Mouse (Mus musculus) midbrain, embryonic 14.5 days (tissue): ENCODE results near the gene Rexo2. TPM values are rescaled to one million over a fixed set of nuclear protein-coding genes. Genes with fewer than 3 reads are reported as not detected.

Experiments used
- ATAC-seq: fragments of 200-750 bp; cut with Nextera tagmentation; 2 replicates; pipeline ENCODE4 v1.8.0; 2017; ENCODE audit warnings: moderate number of reproducible peaks, moderate library complexity; ENCODE audit not compliant: low FRiP score, low TSS enrichment
- DNase-seq: peaks from one replicate; pipeline ENCODE4 v3.0.0-alpha.2; 2015
- H3K27ac ChIP-seq: fragments of 300-500 bp; sonication (generic); replicated peaks from 2 replicates; pipeline ENCODE4 v1.5.1; 2014; ENCODE audit warnings: mild to moderate bottlenecking, low read depth, low read length, moderate library complexity
- H3K27me3 ChIP-seq: fragments of 300-500 bp; sonication (generic); 2 replicates; pipeline ENCODE4 v1.6.1; 2014; ENCODE audit warnings: low read length, control low read depth, mixed read lengths; ENCODE audit not compliant: control insufficient read depth, insufficient read depth
- H3K36me3 ChIP-seq: fragments of 300-500 bp; sonication (generic); 2 replicates; pipeline ENCODE4 v1.6.1; 2014; ENCODE audit warnings: low read length, control low read depth; ENCODE audit not compliant: control insufficient read depth, insufficient read depth
- H3K4me1 ChIP-seq: fragments of 300-500 bp; sonication (generic); 2 replicates; pipeline ENCODE4 v1.6.1; 2014; ENCODE audit warnings: mild to moderate bottlenecking, antibody characterized with exemption, low read length, control low read depth; ENCODE audit not compliant: control insufficient read depth, insufficient read depth
- H3K4me2 ChIP-seq: fragments of 300-500 bp; sonication (generic); 2 replicates; pipeline ENCODE4 v1.6.1; 2014; ENCODE audit warnings: mild to moderate bottlenecking, low read length, moderate library complexity
- H3K4me3 ChIP-seq: fragments of 300-500 bp; sonication (generic); replicated peaks from 2 replicates; pipeline ENCODE4 v1.5.1; 2014; ENCODE audit warnings: low read depth, low read length
- H3K9ac ChIP-seq: fragments of 300-500 bp; sonication (generic); replicated peaks from 2 replicates; pipeline ENCODE4 v1.6.1; 2014; ENCODE audit warnings: mild to moderate bottlenecking, low read length, moderate library complexity
- H3K9me3 ChIP-seq: fragments of 300-500 bp; sonication (generic); 2 replicates; pipeline ENCODE4 v1.6.1; 2016; ENCODE audit warnings: low read length, control low read depth, mixed read lengths; ENCODE audit not compliant: control insufficient read depth
- WGBS: fragments of 180-500 bp; shearing (Covaris S2); extraction: QIAGEN DNeasy Blood & Tissue Kit; methylation state at CpG from one replicate; pipeline ENCODE4 v1.1.7; 2014; 5-methylcytosine and 5-hydroxymethylcytosine counted together
- polyA plus RNA-seq: library from polyadenylated mRNA; unstranded; fragments of >200 nt; fragmentation: Nextera tagmentation; extraction: Ambion mirVana; gene quantifications from 2 replicates; pipeline ENCODE4 v1.2.1, GENCODE M21; 2014

Gene Rexo2
- polyA plus RNA-seq, 1 experiment from 2014 or later, result 70.9 TPM

DNA sequence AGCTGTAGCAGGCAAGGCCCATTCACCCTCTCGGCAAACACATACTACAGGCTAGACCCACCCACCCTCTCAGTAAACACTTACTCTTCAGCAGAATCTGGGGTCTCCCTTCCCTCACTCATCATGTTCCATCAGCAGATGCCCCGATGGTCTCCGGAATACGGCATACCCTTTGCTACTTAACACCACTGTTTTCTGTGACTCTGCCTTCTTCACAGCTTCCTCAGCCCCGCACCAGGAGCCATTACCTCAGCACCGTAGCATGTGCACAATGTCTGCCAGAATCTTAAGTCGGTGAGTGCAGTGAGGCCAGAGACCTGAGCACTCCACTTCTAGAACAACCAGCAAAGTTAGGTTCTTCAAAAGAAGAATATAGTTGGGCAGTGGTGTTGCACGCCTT, 19.7 kb downstream of the Rexo2 start:
- ATAC-seq (no peak), DNase-seq (no peak)
- Histone ChIP-seq H3K9ac (no peak overlapping the region), H3K9me3 (no peaks in the 10 kb centered on the region), H3K4me2 (no peak overlapping the region), H3K4me3 (no peak overlapping the region), H3K27me3 (no peaks in the 10 kb centered on the region), H3K4me1 (no peaks in the 10 kb centered on the region), H3K36me3 (no peaks in the 10 kb centered on the region), H3K27ac (no peak overlapping the region)
- 94% methylated on average over 8 of the region's 8 CpGs for WGBS

- Histone ChIP-seq H3K4me3 (no peak overlapping the region), H3K36me3 (no peaks in the 10 kb centered on the region), H3K4me2 (no peak overlapping the region), H3K4me1 (no peaks in the 10 kb centered on the region), H3K27ac (no peak overlapping the region), H3K9me3 (no peaks in the 10 kb centered on the region), H3K9ac (no peak overlapping the region), H3K27me3 (no peaks in the 10 kb centered on the region)
- 88% methylated on average over 5 of the region's 5 CpGs for WGBS
- ATAC-seq (no peak), DNase-seq (no peak)
Observed at GRCm38 (mm10) chr9:48459391-48459790, 21.0 kb downstream of the Rexo2 start.

DNA sequence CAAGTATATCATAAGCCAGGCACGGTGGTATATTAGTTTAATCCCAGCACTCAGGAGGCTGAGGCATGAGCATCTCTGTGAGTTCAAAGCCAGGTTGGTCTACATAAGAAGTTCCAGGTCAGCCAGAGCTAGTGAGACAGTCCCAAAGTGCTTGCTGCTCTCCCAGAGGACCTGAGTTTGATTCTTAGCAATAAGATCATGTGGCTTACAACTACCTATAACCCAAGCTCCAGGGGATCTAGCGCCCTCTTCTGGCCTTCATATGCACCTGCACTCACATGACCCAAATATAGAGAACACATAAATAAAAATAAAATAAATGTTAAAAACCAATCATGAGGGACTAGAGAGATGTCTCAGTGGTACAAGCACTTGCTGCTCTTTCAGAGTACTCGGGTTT, 21.5 kb downstream of the Rexo2 start:
- no peak overlapping the region for H3K4me2 ChIP-seq
- ATAC-seq, result no peak
- 68% methylated on average over 3 of the region's 3 CpGs for WGBS
- H3K4me1 ChIP-seq, result no peaks in the 10 kb centered on the region
- no peak overlapping the region for H3K27ac ChIP-seq
- DNase-seq, result no peak
- no peaks in the 10 kb centered on the region for H3K36me3 ChIP-seq
- no peaks in the 10 kb centered on the region for H3K9me3 ChIP-seq
- no peak overlapping the region for H3K4me3 ChIP-seq
- no peak overlapping the region for H3K9ac ChIP-seq
- no peaks in the 10 kb centered on the region for H3K27me3 ChIP-seq

DNA sequence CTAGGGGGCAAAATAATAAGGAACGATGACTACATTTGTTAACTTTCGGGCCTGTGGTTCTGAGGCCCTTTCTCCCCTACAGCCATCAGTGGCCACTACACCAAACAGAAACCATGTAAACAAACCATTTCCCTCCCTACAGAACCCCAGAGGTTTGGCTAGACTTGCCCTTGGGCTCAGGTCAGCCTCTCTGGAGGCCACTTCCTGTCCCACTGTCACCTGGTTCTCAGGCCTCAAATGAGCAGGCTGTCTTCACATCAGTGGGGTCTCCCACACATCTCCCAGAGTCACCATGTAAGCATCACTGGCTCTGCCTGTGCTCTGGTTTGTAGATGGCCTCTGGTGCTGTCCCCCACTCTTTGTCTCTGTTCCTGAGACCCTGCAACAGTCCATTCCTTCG, 24.5 kb downstream of the Rexo2 start:
- no peak overlapping the region for H3K27ac ChIP-seq
- no peak overlapping the region for H3K4me2 ChIP-seq
- WGBS, result 95% methylated on average over 3 of the region's 3 CpGs
- no peaks in the 10 kb centered on the region for H3K27me3 ChIP-seq
- H3K9ac ChIP-seq, result no peak overlapping the region
- ATAC-seq (no peak), DNase-seq (no peak)
- no peak overlapping the region for H3K4me3 ChIP-seq
- H3K36me3 ChIP-seq, result no peaks in the 10 kb centered on the region
- H3K9me3 ChIP-seq, result no peaks in the 10 kb centered on the region
- H3K4me1 ChIP-seq, result no peaks in the 10 kb centered on the region

- ATAC-seq, result no peak
- H3K4me2 ChIP-seq, result no peak overlapping the region
- no peaks in the 10 kb centered on the region for H3K36me3 ChIP-seq
- no peaks in the 10 kb centered on the region for H3K4me1 ChIP-seq
- H3K9ac ChIP-seq, result no peak overlapping the region
- DNase-seq, result no peak
- 90% methylated on average over 17 of the region's 17 CpGs for WGBS
- no peaks in the 10 kb centered on the region for H3K27me3 ChIP-seq
- H3K27ac ChIP-seq, result no peak overlapping the region
- H3K9me3 ChIP-seq, result no peaks in the 10 kb centered on the region
- H3K4me3 ChIP-seq, result no peak overlapping the region
Observed at GRCm38 (mm10) chr9:48450066-48450465, 30.4 kb downstream of the Rexo2 start.

- Histone ChIP-seq H3K9ac (no peak overlapping the region), H3K4me1 (no peaks in the 10 kb centered on the region), H3K4me2 (no peak overlapping the region), H3K27me3 (no peaks in the 10 kb centered on the region), H3K9me3 (no peaks in the 10 kb centered on the region), H3K4me3 (no peak overlapping the region), H3K27ac (no peak overlapping the region), H3K36me3 (no peaks in the 10 kb centered on the region)
- WGBS, result 47% methylated on average over 5 of the region's 5 CpGs
- ATAC-seq, result no peak
- DNase-seq, result peak; percentile 70
Observed at GRCm38 (mm10) chr9:48447783-48448209, 32.6 kb downstream of the Rexo2 start.

GRCm38 (mm10) chr9:48444821-48445220, 35.6 kb downstream of the Rexo2 start:
- H3K27me3 ChIP-seq, result no peaks in the 10 kb centered on the region
- no peak overlapping the region for H3K4me3 ChIP-seq
- no peaks in the 10 kb centered on the region for H3K36me3 ChIP-seq
- H3K4me1 ChIP-seq, result no peaks in the 10 kb centered on the region
- no peak for DNase-seq
- H3K9ac ChIP-seq, result no peak overlapping the region
- H3K27ac ChIP-seq, result no peak overlapping the region
- H3K4me2 ChIP-seq, result no peak overlapping the region
- ATAC-seq, result no peak
- WGBS, result 82% methylated on average over 2 of the region's 2 CpGs
- no peaks in the 10 kb centered on the region for H3K9me3 ChIP-seq

GRCm38 (mm10) chr9:48443873-48444272, 36.5 kb downstream of the Rexo2 start:
- no peak overlapping the region for H3K9ac ChIP-seq

DNA sequence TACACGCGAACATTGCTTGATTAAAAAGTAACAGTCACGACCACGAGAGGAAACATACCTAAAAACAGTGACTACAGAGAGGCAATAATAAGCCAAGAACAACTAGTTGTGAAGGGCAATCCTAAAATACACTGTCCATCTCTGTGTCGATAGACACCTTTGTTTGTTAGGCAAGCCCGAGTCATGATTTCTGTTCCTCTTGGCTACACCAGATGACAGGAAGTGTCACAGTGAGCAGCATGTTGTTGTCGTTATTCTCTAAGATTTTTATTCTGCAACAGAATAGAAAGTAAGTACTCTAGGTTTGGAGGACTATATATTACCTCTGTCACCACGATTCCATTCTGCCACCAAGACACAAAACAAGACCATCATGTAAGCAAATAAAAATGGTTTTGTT, 48.0 kb downstream of the Rexo2 start:
- ATAC-seq, result no peak
- 91% methylated on average over 8 of the region's 8 CpGs for WGBS
- Histone ChIP-seq H3K9ac (no peak overlapping the region), H3K27ac (no peak overlapping the region), H3K27me3 (no peaks in the 10 kb centered on the region), H3K36me3 (no peaks in the 10 kb centered on the region), H3K9me3 (no peaks in the 10 kb centered on the region), H3K4me2 (no peak overlapping the region), H3K4me1 (no peaks in the 10 kb centered on the region), H3K4me3 (no peak overlapping the region)
- DNase-seq, result no peak

More at GRCm38 (mm10) chr9:48443873-48444272, 36.5 kb downstream of the Rexo2 start:
- no peak overlapping the region for H3K27ac ChIP-seq
- ATAC-seq, result no peak
- H3K4me2 ChIP-seq, result no peak overlapping the region
- H3K4me1 ChIP-seq, result no peaks in the 10 kb centered on the region
- 97% methylated on average over 1 of the region's 1 CpGs for WGBS
- no peak overlapping the region for H3K4me3 ChIP-seq
- H3K27me3 ChIP-seq, result no peaks in the 10 kb centered on the region
- DNase-seq, result no peak
- H3K36me3 ChIP-seq, result no peaks in the 10 kb centered on the region
- no peaks in the 10 kb centered on the region for H3K9me3 ChIP-seq
